Mouse (Mus musculus) hindbrain, embryonic 14.5 days (tissue): ENCODE measurements around the gene Tbc1d5. TPM values are rescaled to one million over a fixed set of nuclear protein-coding genes. Genes with fewer than 3 reads are reported as not detected.

ENCODE experiments used
- ATAC-seq: fragments of 200-750 bp; cut with Nextera tagmentation; 2 replicates; pipeline ENCODE4 v1.8.0; 2017; ENCODE audit warnings: moderate number of reproducible peaks, mild to moderate bottlenecking, moderate TSS enrichment, moderate library complexity; ENCODE audit not compliant: low FRiP score
- DNase-seq: peaks from one replicate; pipeline ENCODE4 v3.0.0-alpha.2; 2015; ENCODE audit warnings: low spot score
- H3K27ac ChIP-seq: fragments of 300-500 bp; sonication (generic); 2 replicates; pipeline ENCODE4 v1.5.1; 2014; ENCODE audit warnings: mild to moderate bottlenecking, moderate library complexity
- H3K27me3 ChIP-seq: fragments of 300-500 bp; sonication (generic); 2 replicates; pipeline ENCODE4 v1.6.1; 2014; ENCODE audit warnings: mild to moderate bottlenecking, low read length, mixed read lengths; ENCODE audit not compliant: control insufficient read depth, insufficient read depth
- H3K36me3 ChIP-seq: fragments of 300-500 bp; sonication (generic); replicated peaks from 2 replicates; pipeline ENCODE4 v1.6.1; 2014; ENCODE audit not compliant: control insufficient read depth, insufficient read depth
- H3K4me1 ChIP-seq: fragments of 300-500 bp; sonication (generic); replicated peaks from 2 replicates; pipeline ENCODE4 v1.6.1; 2014; ENCODE audit warnings: antibody characterized with exemption, low read length, mixed read lengths; ENCODE audit not compliant: control insufficient read depth, insufficient read depth
- H3K4me2 ChIP-seq: fragments of 300-500 bp; sonication (generic); replicated peaks from 2 replicates; pipeline ENCODE4 v1.6.1; 2014; ENCODE audit warnings: mild to moderate bottlenecking, moderate library complexity
- H3K4me3 ChIP-seq: fragments of 300-500 bp; sonication (generic); replicated peaks from 2 replicates; pipeline ENCODE4 v1.5.1; 2014; ENCODE audit warnings: mild to moderate bottlenecking, low read length
- H3K9ac ChIP-seq: fragments of 300-500 bp; sonication (generic); 2 replicates; pipeline ENCODE4 v1.6.1; 2014
- H3K9me3 ChIP-seq: fragments of 300-500 bp; sonication (generic); 2 replicates; pipeline ENCODE4 v1.6.1; 2016; ENCODE audit warnings: low read length; ENCODE audit not compliant: control insufficient read depth
- WGBS: fragments of 180-500 bp; shearing (Covaris S2); extraction: QIAGEN DNeasy Blood & Tissue Kit; methylation state at CpG from one replicate; pipeline ENCODE4 v1.1.7; 2014; 5-methylcytosine and 5-hydroxymethylcytosine counted together
- polyA plus RNA-seq: library from polyadenylated mRNA; unstranded; fragments of >200 nt; fragmentation: Nextera tagmentation; extraction: Ambion mirVana; gene quantifications from 2 replicates; pipeline ENCODE4 v1.2.1, GENCODE M21; 2014

The Tbc1d5 gene
- polyA plus RNA-seq, 1 experiment from 2014 or later, result 8.5 TPM

DNA sequence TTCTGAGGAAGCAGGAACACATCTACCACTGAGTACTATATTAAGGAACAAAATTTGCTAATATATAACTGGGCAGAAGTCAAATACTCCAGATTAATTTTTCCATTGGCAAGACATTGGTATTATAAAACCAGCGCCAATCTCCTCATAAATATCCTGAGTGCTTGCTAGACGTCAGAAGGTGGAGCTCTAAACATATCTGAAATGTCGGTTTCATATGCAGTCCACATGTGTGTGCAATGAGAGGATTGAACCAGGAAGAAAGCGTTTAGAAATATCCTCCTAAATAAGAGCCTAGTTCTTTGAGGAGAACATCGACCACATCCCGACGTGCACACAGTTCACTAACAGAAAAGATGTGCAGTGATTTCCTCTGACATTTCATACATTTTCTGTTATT is 305.1 kb downstream of the Tbc1d5 start:
- no peak overlapping the region for H3K4me3 ChIP-seq
- H3K4me2 ChIP-seq, result no peak overlapping the region
- no peak overlapping the region for H3K9ac ChIP-seq
- H3K36me3 ChIP-seq, result no peaks in the 10 kb centered on the region
- H3K27me3 ChIP-seq, result no peaks in the 10 kb centered on the region
- ATAC-seq (no peak), DNase-seq (peak; percentile 41)
- H3K27ac ChIP-seq, result no peak overlapping the region
- WGBS, result 70% methylated on average over 7 of the region's 7 CpGs
- no peaks in the 10 kb centered on the region for H3K4me1 ChIP-seq
- no peaks in the 10 kb centered on the region for H3K9me3 ChIP-seq

DNA sequence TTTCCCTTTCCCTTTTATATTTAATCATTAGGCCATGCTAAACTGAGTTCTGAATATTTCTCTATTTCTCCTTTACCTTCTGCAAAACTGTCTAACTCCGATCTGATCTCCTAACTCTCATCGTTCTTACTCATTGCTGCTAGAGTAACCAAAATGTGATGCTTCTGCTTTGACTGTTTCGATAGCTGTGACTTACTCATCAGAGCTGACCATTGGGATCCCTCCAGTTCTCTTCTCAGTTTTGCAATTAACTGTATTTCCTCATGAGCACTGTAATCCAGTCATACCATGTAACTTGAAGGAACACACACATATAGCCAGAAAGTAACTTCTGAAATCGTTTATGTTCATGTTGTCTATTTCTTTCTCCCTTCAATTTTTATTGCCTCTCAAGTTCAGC is 306.6 kb downstream of the Tbc1d5 start:
- no peaks in the 10 kb centered on the region for H3K4me1 ChIP-seq
- H3K4me3 ChIP-seq, result no peak overlapping the region
- no peak for DNase-seq

DNA sequence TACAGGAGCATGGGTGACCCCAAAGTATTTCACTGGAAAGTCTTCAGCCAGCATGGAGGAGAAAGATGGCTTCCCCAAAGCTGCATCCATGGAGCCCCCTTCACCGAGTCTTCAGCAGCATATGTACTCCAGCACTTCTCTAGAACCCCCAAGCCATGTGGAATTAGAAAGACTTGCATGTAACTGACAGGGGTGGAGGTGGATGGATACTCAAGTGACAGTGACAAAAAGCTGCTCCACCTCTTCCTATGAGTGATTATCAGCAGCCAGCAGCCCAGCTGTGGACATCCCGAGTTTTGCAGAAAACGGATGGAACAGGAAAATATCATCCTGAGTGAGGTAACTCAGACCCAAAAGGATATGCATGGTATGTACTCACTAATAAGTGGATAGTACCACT is 311.9 kb downstream of the Tbc1d5 start:
- no peak overlapping the region for H3K27ac ChIP-seq
- no peak for ATAC-seq
- no peak overlapping the region for H3K9ac ChIP-seq
- 91% methylated on average over 3 of the region's 3 CpGs for WGBS
- DNase-seq, result no peak
- no peaks in the 10 kb centered on the region for H3K9me3 ChIP-seq
- no peak overlapping the region for H3K4me3 ChIP-seq
- no peak overlapping the region for H3K4me2 ChIP-seq
- H3K36me3 ChIP-seq, result no peaks in the 10 kb centered on the region
- H3K4me1 ChIP-seq, result no peaks in the 10 kb centered on the region
- no peaks in the 10 kb centered on the region for H3K27me3 ChIP-seq

More for the DNA sequence above, 306.6 kb downstream of the Tbc1d5 start:
- H3K36me3 ChIP-seq, result no peaks in the 10 kb centered on the region
- H3K4me2 ChIP-seq, result no peak overlapping the region
- H3K27ac ChIP-seq, result no peak overlapping the region
- no peaks in the 10 kb centered on the region for H3K9me3 ChIP-seq
- no peak for ATAC-seq
- WGBS, result 92% methylated on average over 4 of the region's 4 CpGs
- no peaks in the 10 kb centered on the region for H3K27me3 ChIP-seq
- H3K9ac ChIP-seq, result no peak overlapping the region

DNA sequence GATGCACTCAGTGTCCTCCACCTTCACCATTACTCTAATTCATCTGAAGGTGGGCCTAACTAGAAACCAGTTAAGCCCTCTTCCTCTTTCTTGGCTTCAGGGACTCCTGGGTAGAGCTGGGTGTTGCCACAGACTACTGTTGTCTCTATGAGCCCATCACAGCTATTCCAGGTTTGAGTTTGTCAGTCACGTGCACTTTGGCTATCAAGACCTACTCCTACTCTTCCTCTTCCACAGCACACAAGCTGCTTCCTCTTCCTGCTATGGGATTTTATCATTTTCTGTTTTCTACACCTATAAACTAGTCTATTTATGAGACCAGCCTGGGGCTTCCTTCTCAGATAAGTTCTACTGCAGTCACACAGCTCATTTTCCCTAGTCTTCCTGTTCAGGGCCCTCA is 314.4 kb downstream of the Tbc1d5 start:
- Histone ChIP-seq H3K27me3 (no peaks in the 10 kb centered on the region), H3K9ac (no peak overlapping the region), H3K27ac (no peak overlapping the region), H3K4me1 (no peaks in the 10 kb centered on the region), H3K36me3 (no peaks in the 10 kb centered on the region), H3K9me3 (no peaks in the 10 kb centered on the region), H3K4me3 (no peak overlapping the region), H3K4me2 (no peak overlapping the region)
- ATAC-seq, result no peak
- 92% methylated on average over 1 of the region's 1 CpGs for WGBS
- no peak for DNase-seq

DNA sequence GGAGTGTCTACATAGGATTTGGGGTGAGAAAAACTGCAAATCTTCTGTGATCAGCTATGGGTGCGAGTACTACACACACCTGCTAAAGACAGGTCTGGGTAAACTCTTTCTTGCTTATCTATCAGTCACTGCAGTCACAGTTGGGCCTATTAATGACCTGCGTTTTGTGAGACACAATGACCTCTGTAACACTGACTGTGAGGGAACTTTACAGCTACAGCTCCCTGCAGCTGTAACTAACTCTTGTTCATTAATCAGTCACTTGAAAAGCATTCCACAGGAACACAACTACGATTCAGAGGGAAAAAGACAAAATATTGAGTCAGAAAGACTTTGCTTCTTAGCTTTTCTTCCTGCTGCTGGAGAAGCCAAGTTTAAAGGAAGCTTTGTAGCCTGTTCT is 325.9 kb downstream of the Tbc1d5 start:
- DNase-seq, result no peak
- H3K4me1 ChIP-seq, result no peaks in the 10 kb centered on the region
- H3K27ac ChIP-seq, result no peak overlapping the region
- H3K4me3 ChIP-seq, result no peak overlapping the region
- no peaks in the 10 kb centered on the region for H3K27me3 ChIP-seq
- H3K4me2 ChIP-seq, result no peak overlapping the region
- no peaks in the 10 kb centered on the region for H3K9me3 ChIP-seq
- no peaks in the 10 kb centered on the region for H3K36me3 ChIP-seq
- ATAC-seq, result no peak
- no peak overlapping the region for H3K9ac ChIP-seq
- 22% methylated on average over 3 of the region's 3 CpGs for WGBS

GRCm38 (mm10) chr17:50851382-50851781 is 327.8 kb downstream of the Tbc1d5 start:
- no peaks in the 10 kb centered on the region for H3K27me3 ChIP-seq
- 89% methylated on average over 1 of the region's 1 CpGs for WGBS
- DNase-seq, result no peak

GRCm38 (mm10) chr17:50814089-50814488 is 365.1 kb downstream of the Tbc1d5 start:
- Histone ChIP-seq H3K4me2 (no peak overlapping the region), H3K27me3 (no peaks in the 10 kb centered on the region), H3K9me3 (no peaks in the 10 kb centered on the region), H3K27ac (no peak overlapping the region), H3K36me3 (no peaks in the 10 kb centered on the region), H3K4me3 (no peak overlapping the region), H3K4me1 (no peaks in the 10 kb centered on the region), H3K9ac (no peak overlapping the region)
- peak; percentile 73 for DNase-seq
- 73% methylated on average over 1 of the region's 1 CpGs for WGBS
- no peak for ATAC-seq

More at GRCm38 (mm10) chr17:50851382-50851781, 327.8 kb downstream of the Tbc1d5 start:
- no peaks in the 10 kb centered on the region for H3K4me1 ChIP-seq
- no peak for ATAC-seq
- H3K36me3 ChIP-seq, result no peaks in the 10 kb centered on the region
- H3K9me3 ChIP-seq, result no peaks in the 10 kb centered on the region
- no peak overlapping the region for H3K27ac ChIP-seq
- H3K4me3 ChIP-seq, result no peak overlapping the region
- H3K4me2 ChIP-seq, result no peak overlapping the region
- no peak overlapping the region for H3K9ac ChIP-seq

DNA sequence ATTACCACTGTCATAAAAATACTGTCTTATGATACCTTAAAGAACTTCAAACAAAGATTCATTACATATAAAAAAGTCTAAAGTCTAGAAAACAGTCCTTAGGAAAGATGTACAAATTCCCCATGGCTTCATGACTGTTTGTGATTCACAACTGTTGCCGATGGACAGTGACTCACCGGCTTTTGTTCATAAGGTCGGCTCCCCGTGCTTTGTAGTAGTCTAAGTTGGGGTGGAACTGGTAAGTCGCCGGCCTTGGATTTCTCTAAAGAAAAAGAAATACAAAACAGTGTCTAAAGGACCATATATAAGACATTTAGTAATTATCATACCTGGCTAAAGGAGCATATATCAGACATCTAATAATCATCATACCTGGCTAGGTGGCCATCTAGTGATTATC is 365.6 kb downstream of the Tbc1d5 start:
- Histone ChIP-seq H3K36me3 (no peaks in the 10 kb centered on the region), H3K27ac (no peak overlapping the region), H3K9me3 (no peaks in the 10 kb centered on the region), H3K4me2 (no peak overlapping the region), H3K27me3 (no peaks in the 10 kb centered on the region), H3K4me3 (no peak overlapping the region), H3K9ac (no peak overlapping the region), H3K4me1 (no peaks in the 10 kb centered on the region)
- DNase-seq, result no peak
- 90% methylated on average over 6 of the region's 6 CpGs for WGBS
- ATAC-seq, result no peak

DNA sequence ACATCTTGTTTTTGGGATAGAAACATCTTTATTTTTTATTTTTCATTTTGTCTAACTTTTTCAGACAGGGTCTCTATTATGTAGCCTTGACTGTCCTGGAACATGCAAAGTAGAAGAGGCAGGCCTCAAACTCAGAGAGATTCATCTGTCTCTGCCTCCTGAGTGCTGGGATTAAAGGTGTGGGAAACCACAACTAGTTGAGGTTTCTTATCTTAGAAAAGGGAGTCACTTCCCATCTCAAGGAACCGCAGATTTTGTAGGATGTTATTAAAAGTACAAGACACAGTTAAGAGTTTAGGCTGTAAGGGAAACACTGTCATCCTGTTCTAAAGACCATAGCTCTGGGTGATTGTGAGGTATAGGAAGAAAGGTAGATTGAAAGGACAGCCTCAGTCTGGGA is 373.5 kb downstream of the Tbc1d5 start:
- WGBS, result 94% methylated on average over 1 of the region's 1 CpGs
- ATAC-seq, result no peak
- no peak overlapping the region for H3K9ac ChIP-seq
- no peak for DNase-seq
- H3K9me3 ChIP-seq, result no peaks in the 10 kb centered on the region
- H3K36me3 ChIP-seq, result no peaks in the 10 kb centered on the region
- H3K4me1 ChIP-seq, result no peaks in the 10 kb centered on the region
- H3K4me3 ChIP-seq, result no peak overlapping the region
- H3K27me3 ChIP-seq, result no peaks in the 10 kb centered on the region
- no peak overlapping the region for H3K27ac ChIP-seq
- H3K4me2 ChIP-seq, result no peak overlapping the region

- no peak overlapping the region for H3K27ac ChIP-seq
- no peaks in the 10 kb centered on the region for H3K27me3 ChIP-seq
- 57% methylated on average over 6 of the region's 6 CpGs for WGBS
- H3K4me1 ChIP-seq, result no peaks in the 10 kb centered on the region
- H3K4me2 ChIP-seq, result no peak overlapping the region
- H3K36me3 ChIP-seq, result no peaks in the 10 kb centered on the region
- H3K4me3 ChIP-seq, result no peak overlapping the region
- DNase-seq, result no peak
- no peak overlapping the region for H3K9ac ChIP-seq
- ATAC-seq, result no peak
- H3K9me3 ChIP-seq, result no peaks in the 10 kb centered on the region
Observed at GRCm38 (mm10) chr17:50803234-50803633, 375.9 kb downstream of the Tbc1d5 start.
